Mouse (Mus musculus) T-helper 1 cell (primary cell): ENCODE results near the gene Mlip.
"Not testable (repeated sequence)": the region's sequence is repeated elsewhere in the genome, so short reads cannot be mapped to it uniquely, and the experiment has no call there.

Experiments used
- in situ Hi-C: fragments of 300-600 bp; cut with MboI, MseI; formaldehyde crosslinking; loops from one replicate; pipeline ENCODE4 v1.15.1; 2025; ENCODE audit warnings: high pct_unique_total_duplicates

Mlip gene

GRCm38 (mm10) chr9:77352432-77353175 is at the start of gene Mlip:
Gene Mlip, minus strand, starts transcription at chr9:77352969.
- in situ Hi-C loops = no loop called here

- in situ Hi-C loops = no loop called here
Measured at GRCm38 (mm10) chr9:77399801-77400200, 47.0 kb upstream of the Mlip start.

GRCm38 (mm10) chr9:77398856-77399631 is 46.3 kb upstream of the Mlip start:
- in situ Hi-C loops = no loop called here

- in situ Hi-C loops = no loop called here
Measured at GRCm38 (mm10) chr9:77397027-77397426, 44.3 kb upstream of the Mlip start.

- in situ Hi-C loops = loop anchor here (5.0 kb wide), 1 partner anchor 994 kb away; no protein-coding TSS in a partner anchor
Measured at GRCm38 (mm10) chr9:77391248-77391647, 38.5 kb upstream of the Mlip start.

- in situ Hi-C loops = no loop called here
Measured at GRCm38 (mm10) chr9:77388956-77389355, 36.2 kb upstream of the Mlip start.

GRCm38 (mm10) chr9:77386751-77387150 is 34.0 kb upstream of the Mlip start:
- in situ Hi-C loops = no loop called here

- in situ Hi-C loops = no loop called here
Measured at GRCm38 (mm10) chr9:77385611-77386010, 32.8 kb upstream of the Mlip start.

- in situ Hi-C loops = no loop called here
Measured at GRCm38 (mm10) chr9:77384651-77385050, 31.9 kb upstream of the Mlip start.

GRCm38 (mm10) chr9:77383951-77384350 is 31.2 kb upstream of the Mlip start:
- in situ Hi-C loops = no loop called here

GRCm38 (mm10) chr9:77382514-77382913 is 29.7 kb upstream of the Mlip start:
- in situ Hi-C loops = no loop called here

GRCm38 (mm10) chr9:77381565-77381964 is 28.8 kb upstream of the Mlip start:
- in situ Hi-C loops = no loop called here

GRCm38 (mm10) chr9:77379625-77380024 is 26.9 kb upstream of the Mlip start:
- in situ Hi-C loops = no loop called here

GRCm38 (mm10) chr9:77377696-77378095 is 24.9 kb upstream of the Mlip start:
- in situ Hi-C loops = no loop called here

- in situ Hi-C loops = no loop called here
Measured at GRCm38 (mm10) chr9:77377082-77377481, 24.3 kb upstream of the Mlip start.

- in situ Hi-C loops = no loop called here
Measured at GRCm38 (mm10) chr9:77376561-77376960, 23.8 kb upstream of the Mlip start.

GRCm38 (mm10) chr9:77370706-77371105 is 17.9 kb upstream of the Mlip start:
- in situ Hi-C loops = no loop called here

GRCm38 (mm10) chr9:77369262-77369661 is 16.5 kb upstream of the Mlip start:
- in situ Hi-C loops = no loop called here

GRCm38 (mm10) chr9:77364681-77365080 is 11.9 kb upstream of the Mlip start:
- in situ Hi-C loops = not testable (repeated sequence)

- in situ Hi-C loops = no loop called here
Measured at GRCm38 (mm10) chr9:77362906-77363305, 10.1 kb upstream of the Mlip start.

GRCm38 (mm10) chr9:77360654-77361053 is 7.9 kb upstream of the Mlip start:
- in situ Hi-C loops = no loop called here

GRCm38 (mm10) chr9:77359278-77359973 is 6.7 kb upstream of the Mlip start:
- in situ Hi-C loops = no loop called here
